Mouse (Mus musculus) CD4-positive, CD25-positive, alpha-beta regulatory T cell, adult 4 months (primary cell): Measurements from ENCODE around the gene Pklr. TPM values are rescaled to one million over a fixed set of nuclear protein-coding genes. Genes with fewer than 3 reads are reported as not detected.

Source experiments
- ATAC-seq: one replicate; pipeline ENCODE4 v1.8.0; 2017
- polyA plus RNA-seq, 2 experiments: library from polyadenylated mRNA; unstranded; fragments of 100-300 nt; shearing (Covaris generic); gene quantifications; one replicate each; pipeline ENCODE4 v1.2.1; 2017

Pklr gene
- polyA plus RNA-seq, 2 experiments from 2014 or later = not detected

DNA sequence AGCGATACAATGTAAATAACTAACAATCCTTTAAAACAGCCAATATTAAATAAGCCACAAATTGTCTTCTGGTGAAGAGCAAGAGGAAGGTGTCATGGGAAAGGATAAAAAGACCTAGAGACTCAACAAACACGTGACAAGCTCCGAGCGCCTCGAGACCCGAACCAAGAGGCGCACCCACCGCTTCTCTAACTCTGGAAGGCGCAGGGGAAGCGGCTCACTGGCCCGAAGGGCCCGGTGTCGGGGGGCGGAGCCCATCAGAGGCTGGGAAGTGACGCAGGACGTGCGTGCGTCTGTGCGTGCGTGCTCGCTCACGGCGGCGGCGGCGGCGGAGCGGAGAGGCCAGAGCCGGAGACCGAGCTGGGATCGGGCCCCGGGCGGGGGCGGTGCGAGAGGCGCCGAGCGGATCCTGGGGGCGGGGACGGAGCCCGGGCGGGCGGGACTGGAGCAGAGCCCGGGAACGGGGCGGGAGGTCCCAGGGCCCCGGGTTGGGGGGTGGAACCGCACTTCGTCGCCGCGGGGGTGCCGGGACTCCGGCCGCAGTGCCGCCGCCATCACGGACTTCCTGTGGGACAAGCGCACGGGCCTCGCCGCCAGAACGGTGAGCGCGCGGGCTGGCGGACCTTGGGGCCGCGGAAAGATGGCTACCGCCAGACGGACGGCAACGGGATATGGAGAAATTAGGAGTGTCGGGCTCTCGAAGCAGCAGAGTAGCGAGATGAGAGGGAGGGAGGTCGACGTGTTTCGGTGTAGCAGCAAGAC is 28.7 kb downstream of the Pklr start, which contains the start of gene Clk2:
TSS of gene Clk2 (plus strand) at position 290 of the 762 bp plus-strand sequence.
- peak; percentile 94 for ATAC-seq

DNA sequence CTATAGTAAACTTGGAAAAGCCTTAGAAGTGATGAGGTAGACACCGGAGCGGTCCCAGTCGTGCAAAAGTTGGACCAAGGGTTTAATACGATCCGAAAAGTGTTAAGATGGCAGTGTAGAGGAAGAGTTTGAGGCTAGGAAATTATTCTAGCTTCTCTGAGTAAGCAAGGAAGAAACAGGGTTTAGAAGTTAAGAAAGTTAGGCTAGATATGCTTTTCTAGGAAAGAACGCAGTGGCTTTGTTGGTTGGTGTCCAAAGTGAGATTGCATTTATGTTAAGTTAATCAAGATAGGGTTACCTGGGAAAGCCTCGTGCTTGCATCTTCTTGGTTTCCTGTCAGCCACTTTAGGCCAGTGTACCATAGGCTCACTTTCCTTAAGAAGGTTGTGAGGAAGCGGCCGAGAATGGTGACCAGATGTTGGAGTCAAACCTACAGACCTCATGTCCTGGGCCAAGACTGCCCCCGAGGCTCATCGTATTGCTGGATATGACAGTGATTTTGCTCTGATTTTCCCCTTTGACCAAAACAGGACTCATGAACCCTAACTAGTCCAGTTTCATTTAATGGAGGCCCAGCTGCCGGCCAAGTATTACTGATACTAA is 29.4 kb downstream of the Pklr start:
- ATAC-seq = no peak

GRCm38 (mm10) chr3:89166945-89167344 is 31.0 kb downstream of the Pklr start:
- ATAC-seq = no peak

DNA sequence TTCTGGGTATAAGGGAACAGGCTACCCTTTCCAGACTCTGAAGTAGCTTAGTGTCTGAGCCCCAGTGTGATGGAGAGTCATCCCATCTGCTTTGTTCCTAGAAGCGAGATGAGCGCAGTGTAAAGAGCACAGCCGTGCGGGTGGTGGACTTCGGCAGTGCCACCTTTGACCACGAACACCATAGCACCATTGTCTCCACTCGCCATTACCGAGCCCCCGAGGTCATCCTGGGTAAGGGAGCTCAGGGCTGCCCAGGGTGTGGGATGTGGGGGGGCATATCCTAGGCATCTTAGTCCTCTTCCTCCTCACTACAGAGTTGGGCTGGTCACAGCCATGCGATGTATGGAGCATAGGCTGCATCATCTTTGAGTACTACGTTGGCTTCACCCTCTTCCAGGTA is 38.9 kb downstream of the Pklr start:
- no peak for ATAC-seq

DNA sequence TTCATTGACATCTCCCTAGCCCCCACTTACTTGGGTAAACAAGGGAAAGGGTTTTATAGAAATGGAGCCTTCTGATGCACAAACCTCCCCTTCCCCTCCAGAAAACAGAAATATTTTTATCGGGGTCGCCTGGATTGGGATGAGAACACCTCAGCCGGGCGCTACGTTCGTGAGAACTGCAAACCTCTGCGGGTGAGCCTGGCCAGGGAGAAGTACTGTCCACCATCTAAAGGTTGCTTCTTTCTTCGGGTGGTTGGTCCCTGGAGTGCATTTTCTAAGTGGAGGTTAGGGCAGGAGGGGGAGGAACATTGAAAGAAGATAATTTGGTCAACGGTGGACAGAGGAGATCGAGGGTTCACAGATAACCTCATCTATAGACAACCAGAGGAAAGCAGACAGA is 39.6 kb downstream of the Pklr start:
- ATAC-seq = no peak

- no peak for ATAC-seq
Observed at GRCm38 (mm10) chr3:89176421-89176820, 40.5 kb downstream of the Pklr start.

DNA sequence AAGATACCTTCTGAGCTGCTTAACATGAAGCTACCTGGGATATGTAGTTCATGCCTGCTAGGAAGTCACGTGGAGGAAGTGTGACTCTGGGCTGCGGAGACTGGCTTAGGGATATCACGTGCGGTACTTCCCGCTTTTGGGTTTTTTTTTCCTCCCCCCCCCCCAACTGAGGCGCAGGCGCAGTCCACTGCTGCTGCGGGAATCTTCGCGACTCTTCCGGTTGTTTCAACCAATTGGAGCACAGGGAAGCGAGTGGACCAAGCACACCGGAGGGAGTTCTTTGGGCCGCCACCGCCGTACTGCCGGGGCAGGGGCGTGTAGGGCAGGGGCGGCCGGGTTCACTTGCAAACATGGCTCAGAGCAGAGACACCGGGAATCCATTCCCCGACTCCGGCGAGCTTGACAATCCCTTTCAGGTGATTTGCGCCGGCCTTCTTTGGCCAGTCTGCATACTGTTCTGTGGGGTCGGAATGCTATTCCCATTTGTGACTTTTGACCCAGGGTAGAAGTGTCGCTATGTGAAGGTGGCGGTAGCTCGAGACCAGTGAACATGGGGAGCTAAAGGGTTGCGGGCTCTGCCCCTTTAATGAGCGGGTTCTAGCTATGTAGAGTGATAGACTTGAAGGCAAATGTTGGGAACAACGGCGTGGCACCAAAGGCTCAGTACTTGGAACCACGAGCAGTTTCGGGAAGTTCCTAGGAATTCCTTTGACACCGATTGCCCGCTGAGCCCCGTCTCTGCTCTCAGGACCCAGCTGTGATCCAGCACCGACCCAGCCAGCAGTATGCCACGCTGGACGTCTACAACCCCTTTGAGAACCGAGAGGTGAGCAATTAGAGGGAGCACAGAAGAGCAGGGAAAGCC is 41.5 kb downstream of the Pklr start, which contains the start of gene Scamp3:
TSS of gene Scamp3 (plus strand) at position 232 of the 865 bp plus-strand sequence.
- ATAC-seq = peak; percentile 98

- no peak for ATAC-seq
Observed at GRCm38 (mm10) chr3:89178107-89178385, 42.1 kb downstream of the Pklr start.

- ATAC-seq = no peak
Observed at GRCm38 (mm10) chr3:89179056-89179455, 43.1 kb downstream of the Pklr start.

GRCm38 (mm10) chr3:89181749-89182500 is 46.0 kb downstream of the Pklr start:
- no peak for ATAC-seq

DNA sequence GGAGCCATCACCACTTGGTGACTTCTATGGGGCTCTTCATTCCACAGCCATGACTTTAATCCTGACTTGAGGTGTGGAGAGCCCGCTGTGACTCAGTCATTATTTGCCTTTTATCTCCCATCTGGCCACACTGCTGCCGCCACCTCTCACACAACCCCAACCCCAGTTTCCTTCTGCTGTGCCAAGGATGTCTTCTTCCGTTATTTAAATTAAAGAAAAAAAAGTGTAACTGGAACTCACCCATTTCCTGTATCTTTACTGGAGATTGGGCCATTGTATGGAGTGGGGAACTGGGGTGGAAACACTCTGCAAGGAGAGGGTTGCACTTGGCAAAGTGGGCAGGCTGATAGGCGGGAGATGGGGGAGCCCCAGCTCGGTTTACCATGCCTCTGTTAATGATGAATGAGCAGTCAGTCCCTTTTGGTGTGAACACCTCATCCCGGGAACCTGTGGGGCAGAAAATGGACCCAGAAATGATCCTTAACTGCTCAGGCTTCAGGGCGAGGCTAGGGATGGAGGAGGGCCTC is 46.7 kb downstream of the Pklr start:
- peak; percentile 43 for ATAC-seq

GRCm38 (mm10) chr3:89183058-89183958 is 47.4 kb downstream of the Pklr start, which contains the start of gene Fam189b:
Gene Fam189b, plus strand, starts transcription at chr3:89183143.
- ATAC-seq = peak; percentile 72

DNA sequence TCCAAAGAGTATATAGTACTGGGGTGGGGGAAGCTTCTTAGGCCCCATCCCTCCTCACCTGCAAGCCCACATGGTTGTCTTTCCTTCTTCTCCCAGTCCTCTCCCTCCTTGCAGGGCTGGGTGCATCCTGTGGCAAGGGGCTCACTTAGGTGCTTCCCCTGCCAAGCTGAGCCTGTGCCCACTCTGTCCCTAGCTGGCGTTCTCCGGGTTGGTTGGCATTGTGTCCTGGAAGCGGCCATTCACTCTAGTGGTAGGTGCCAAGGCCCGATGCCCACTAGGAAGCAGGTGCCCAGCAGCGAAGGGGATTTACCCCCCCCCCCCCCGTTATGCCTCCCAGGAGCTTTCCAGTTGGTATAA is 48.0 kb downstream of the Pklr start:
- ATAC-seq = no peak

GRCm38 (mm10) chr3:89187197-89187596 is 51.3 kb downstream of the Pklr start:
- no peak for ATAC-seq

DNA sequence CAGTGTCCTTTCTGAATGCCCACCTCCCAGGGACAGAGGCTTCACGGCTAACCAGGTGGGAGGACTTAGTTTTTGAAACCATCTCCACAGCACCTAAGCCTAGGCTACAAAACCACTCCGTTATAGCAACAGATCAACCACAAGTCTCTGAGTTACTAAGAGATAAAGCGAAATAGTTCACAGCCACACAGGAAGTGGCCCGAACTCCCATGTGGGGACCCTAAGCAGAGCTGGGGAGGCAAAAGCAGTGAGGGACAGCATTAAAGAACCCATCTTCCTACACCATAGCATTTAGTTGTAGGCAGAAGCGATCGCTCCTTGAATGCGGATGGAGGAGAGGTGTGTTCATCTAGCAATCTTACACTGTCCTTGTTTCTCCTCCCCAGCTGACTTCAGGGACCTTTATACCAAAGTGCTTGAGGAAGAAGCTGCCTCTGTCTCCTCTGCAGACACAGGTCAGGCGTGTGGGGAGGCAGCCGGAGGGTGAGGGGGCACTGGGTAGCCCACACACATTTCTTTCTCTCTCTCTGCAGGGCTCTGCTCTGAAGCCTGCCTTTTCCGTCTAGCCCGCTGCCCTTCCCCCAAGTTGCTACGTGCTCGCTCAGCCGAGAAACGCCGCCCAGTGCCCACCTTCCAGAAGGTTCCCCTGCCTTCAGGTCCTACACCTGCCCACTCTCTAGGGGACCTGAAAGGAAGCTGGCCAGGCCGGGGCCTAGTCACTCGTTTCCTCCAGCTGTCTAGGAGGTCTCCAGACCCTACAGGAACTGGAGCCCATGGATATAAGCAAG is 51.9 kb downstream of the Pklr start:
- peak; percentile 55 for ATAC-seq

GRCm38 (mm10) chr3:89188478-89188875 is 52.5 kb downstream of the Pklr start:
- peak; percentile 46 for ATAC-seq

DNA sequence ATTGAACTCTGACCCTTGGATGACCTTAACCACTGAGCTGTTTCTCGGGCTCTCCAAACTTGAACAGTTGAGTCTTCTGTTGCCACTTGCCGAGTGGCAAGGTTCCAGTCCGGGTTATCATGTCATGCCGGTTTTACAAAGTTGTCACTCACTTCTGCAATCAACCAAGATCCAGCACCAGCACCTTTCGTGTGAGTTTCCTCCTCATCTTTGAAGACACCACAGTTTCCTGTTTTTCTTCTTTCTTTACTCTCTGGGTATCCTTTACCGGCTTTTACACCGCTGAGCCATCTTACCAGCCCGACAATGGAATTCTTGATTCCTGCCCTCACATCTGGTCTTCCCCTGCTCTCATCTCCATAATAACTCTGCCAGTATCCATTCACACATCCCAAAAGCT is 54.5 kb downstream of the Pklr start:
- ATAC-seq = peak; percentile 64

DNA sequence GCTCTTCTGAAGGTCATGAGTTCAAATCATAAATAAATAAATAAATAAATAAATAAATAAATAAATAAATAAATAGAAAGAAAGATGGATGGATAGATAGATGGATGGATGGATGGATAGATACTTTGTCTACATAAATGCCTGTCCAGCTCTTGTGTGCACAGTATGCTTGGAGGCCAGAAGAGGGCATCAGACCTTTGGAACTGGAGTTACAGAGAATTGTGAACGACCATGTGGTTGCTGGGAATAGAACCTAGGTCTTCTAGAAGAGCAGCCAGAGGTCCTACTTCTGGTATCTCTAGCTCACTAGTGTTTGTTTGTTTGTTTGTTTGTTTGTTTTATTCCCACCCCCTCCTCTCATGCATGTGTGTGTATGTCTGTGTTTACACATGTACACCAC is 57.4 kb downstream of the Pklr start:
- ATAC-seq = no peak

DNA sequence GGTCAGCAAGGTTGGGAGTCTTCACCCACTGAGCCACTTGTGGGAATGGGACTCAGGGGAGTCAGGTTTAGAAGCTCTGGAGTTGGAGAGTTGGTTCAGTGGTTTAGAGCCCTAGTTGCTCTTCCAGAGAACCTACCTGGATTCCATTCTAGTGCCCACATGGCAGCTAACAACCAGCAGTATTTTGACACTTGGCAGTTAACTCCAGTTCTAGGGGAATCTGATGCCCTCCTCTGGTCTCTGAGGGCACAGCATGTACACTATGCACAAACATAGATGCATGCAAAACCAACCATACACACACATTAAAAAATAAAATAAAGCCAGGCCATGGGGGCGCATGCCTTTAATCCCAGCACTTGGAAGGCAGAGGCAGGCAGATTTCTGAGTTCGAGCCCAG is 57.9 kb downstream of the Pklr start:
- peak; percentile 50 for ATAC-seq
